1 mouse cellular context compared by ENCODE assay signal in the genomic region with DNA sequence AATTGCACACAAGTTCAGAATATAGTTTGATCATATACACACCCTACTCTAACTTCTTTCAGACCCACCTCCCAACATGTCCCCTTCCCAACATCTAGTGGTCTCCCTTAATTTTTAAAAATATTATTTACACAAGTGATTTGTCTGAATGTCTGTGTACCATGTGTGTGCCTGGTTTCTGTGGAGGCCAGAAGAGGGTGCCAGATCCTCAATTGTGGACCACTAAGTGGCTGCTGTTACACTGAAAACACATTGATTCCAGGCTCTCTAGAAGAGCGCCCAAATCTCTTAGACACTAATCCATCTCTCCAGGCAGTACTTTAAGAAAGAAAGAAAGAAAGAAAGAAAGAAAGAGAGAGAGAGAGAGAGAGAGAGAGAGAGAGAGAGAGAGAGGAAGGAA.
TF ChIP-seq lines count a peak whose summit lies in the region.

No protein-coding gene starts in this region.

TF ChIP-seq in CH12.LX, 34 proteins besides CTCF, POLR2A, EP300 and RAD21:
- TF ChIP-seq BHLHE40 (IDR thresholded peaks at IDR 0.05; ENCODE audit: low read depth, low read length) (no peak), NRF1 (IDR thresholded peaks at IDR 0.05; ENCODE audit: low read depth, low read length) (no peak), SMC3 (IDR thresholded peaks at IDR 0.05; ENCODE audit: low read depth, low read length) (peak; percentile 85), MAFK (IDR thresholded peaks at IDR 0.05; ENCODE audit: insufficient replicate concordance, low read length) (no peak), JUN (IDR thresholded peaks at IDR 0.05; ENCODE audit: insufficient read depth, low read depth, low read length) (no peak), SIN3A (IDR thresholded peaks at IDR 0.05; ENCODE audit: low read length) (no peak), MYC (IDR thresholded peaks at IDR 0.05; ENCODE audit: low read depth, low read length) (no peak), KAT2A (IDR thresholded peaks at IDR 0.05; ENCODE audit: insufficient replicate concordance, low read length) (no peak), PAX5 (IDR thresholded peaks at IDR 0.05; ENCODE audit: low read length) (no peak), MAX (IDR thresholded peaks at IDR 0.05; ENCODE audit: low read length) (0 out of 2 replicates have a peak, but pooled peaks have one; percentile 14), HCFC1 (IDR thresholded peaks at IDR 0.05; ENCODE audit: low read depth, low read length) (no peak), POLR2AphosphoS2 (IDR thresholded peaks at IDR 0.05; ENCODE audit: low read depth, low read length) (no peak), CHD1 (IDR thresholded peaks at IDR 0.05; ENCODE audit: low read depth, low read length) (no peak), TCF12 (IDR thresholded peaks at IDR 0.05; ENCODE audit: low read depth, low read length) (no peak), NELFE (IDR thresholded peaks at IDR 0.05; ENCODE audit: low read depth, low read length) (no peak), USF2 (conservative IDR thresholded peaks at IDR 0.05; ENCODE audit: low read depth, low read length) (no peak), MAZ (IDR thresholded peaks at IDR 0.05; ENCODE audit: low read depth, low read length) (no peak), ELF1 (IDR thresholded peaks at IDR 0.05; ENCODE audit: low read depth, low read length) (no peak), CHD2 (IDR thresholded peaks at IDR 0.05; ENCODE audit: low read length) (no peak), USF1 (IDR thresholded peaks at IDR 0.05; ENCODE audit: low read depth, low read length) (no peak), ZC3H11A (IDR thresholded peaks at IDR 0.05; ENCODE audit: low read depth, low read length) (peak; percentile 68)
